Mouse (Mus musculus) testis, adult 2 months (tissue): ENCODE data around the gene Qrich1. TPM values are rescaled to one million over a fixed set of nuclear protein-coding genes. Genes with fewer than 3 reads are reported as not detected.

Source experiments
- H3K27ac ChIP-seq: fragments of 200-500 bp; 2 replicates; pipeline ENCODE4 v1.5.1; 2012; ENCODE audit warnings: low read depth, low read length; ENCODE audit not compliant: control insufficient read depth, insufficient read depth
- H3K27me3 ChIP-seq: fragments of 200-500 bp; 2 replicates; pipeline ENCODE4 v1.6.1; 2012; ENCODE audit warnings: mild to moderate bottlenecking, low read length, moderate library complexity; ENCODE audit not compliant: control insufficient read depth, insufficient read depth
- H3K36me3 ChIP-seq: fragments of 200-500 bp; 2 replicates; pipeline ENCODE4 v1.6.1; 2012; ENCODE audit warnings: mild to moderate bottlenecking, low read length; ENCODE audit not compliant: control insufficient read depth, insufficient read depth
- H3K4me1 ChIP-seq: fragments of 200-500 bp; 2 replicates; pipeline ENCODE4 v1.6.1; 2012; ENCODE audit warnings: low read length; ENCODE audit not compliant: control insufficient read depth, insufficient read depth
- H3K4me3 ChIP-seq: fragments of 200-500 bp; 2 replicates; pipeline ENCODE4 v1.5.1; 2012; ENCODE audit warnings: low read depth, mild to moderate bottlenecking, low read length, moderate library complexity, mixed read lengths; ENCODE audit not compliant: control insufficient read depth
- CTCF ChIP-seq: fragments of 200-500 bp; IDR thresholded peaks from 2 replicates; pipeline ENCODE4 v1.5.1; 2012; ENCODE audit warnings: low read depth, mild to moderate bottlenecking, inconsistent platforms, low read length, moderate library complexity; ENCODE audit not compliant: control insufficient read depth, insufficient read depth, insufficient replicate concordance
- POLR2A ChIP-seq: fragments of 200-500 bp; IDR thresholded peaks from 2 replicates; pipeline ENCODE4 v1.6.1; 2012; ENCODE audit warnings: low read depth, mild to moderate bottlenecking, inconsistent platforms, low read length, moderate library complexity; ENCODE audit not compliant: control insufficient read depth
- polyA plus RNA-seq: library from polyadenylated mRNA; depleted of rRNA; stranded (reverse); fragments of >200 nt; gene quantifications from 2 replicates; pipeline ENCODE4 v1.2.3, GENCODE M21; 2012

Qrich1 gene
- polyA plus RNA-seq, 1 experiment, result 196 TPM

DNA sequence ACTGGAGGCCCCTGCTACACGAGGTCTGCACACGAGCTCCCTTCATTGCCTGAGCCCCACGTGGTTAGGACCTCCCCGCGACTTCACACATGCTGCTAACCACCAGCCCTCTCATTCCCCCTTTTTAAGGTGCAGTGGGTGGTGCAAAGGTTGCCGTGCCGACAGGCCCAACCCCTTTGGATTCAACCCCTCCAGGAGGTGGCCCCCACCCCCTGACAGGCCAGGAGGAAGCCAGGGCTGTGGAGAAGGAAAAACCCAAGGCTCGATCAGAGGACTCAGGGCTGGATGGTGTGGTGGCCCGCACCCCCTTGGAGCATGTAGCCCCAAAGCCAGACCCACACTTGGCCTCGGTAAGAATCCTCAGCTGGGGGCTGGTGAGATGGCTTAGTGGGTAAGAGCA is 21.7 kb upstream of the Qrich1 start:
- H3K4me1 ChIP-seq, result peaks cover 13% of the 10 kb centered on the region
- no peak overlapping the region for H3K27ac ChIP-seq
- TF ChIP-seq POLR2A (no peak), CTCF (no peak)
- no peak overlapping the region for H3K4me3 ChIP-seq
- H3K36me3 ChIP-seq, result peaks cover 10% of the 10 kb centered on the region
- no peaks in the 10 kb centered on the region for H3K27me3 ChIP-seq

DNA sequence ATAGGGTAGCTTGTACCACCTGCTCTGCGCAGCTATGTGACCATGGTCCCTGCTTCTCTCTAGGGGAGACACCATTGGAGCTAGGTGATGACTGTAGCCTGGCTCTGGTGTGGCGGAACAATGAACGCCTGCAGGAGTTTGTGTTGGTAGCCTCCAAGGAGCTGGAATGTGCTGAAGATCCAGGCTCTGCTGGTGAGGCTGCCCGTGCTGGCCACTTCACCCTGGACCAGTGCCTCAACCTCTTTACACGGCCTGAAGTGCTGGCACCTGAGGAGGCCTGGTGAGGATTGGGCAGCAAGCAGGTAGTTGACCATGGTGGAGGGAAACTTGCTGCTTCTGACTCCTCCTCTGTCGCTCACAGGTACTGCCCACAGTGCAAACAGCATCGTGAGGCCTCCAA is 17.4 kb upstream of the Qrich1 start:
- H3K4me1 ChIP-seq, result no peaks in the 10 kb centered on the region
- H3K4me3 ChIP-seq, result no peak overlapping the region
- no peak for TF ChIP-seq CTCF
- TF ChIP-seq POLR2A, result no peak
- H3K27ac ChIP-seq, result no peak overlapping the region
- no peaks in the 10 kb centered on the region for H3K27me3 ChIP-seq
- peaks cover 6% of the 10 kb centered on the region for H3K36me3 ChIP-seq

GRCm38 (mm10) chr9:108499943-108500342 is 16.7 kb upstream of the Qrich1 start:
- TF ChIP-seq POLR2A (no peak), CTCF (no peak)
- Histone ChIP-seq H3K27me3 (no peaks in the 10 kb centered on the region), H3K4me3 (no peak overlapping the region), H3K36me3 (peaks cover 6% of the 10 kb centered on the region), H3K27ac (no peak overlapping the region), H3K4me1 (no peaks in the 10 kb centered on the region)

DNA sequence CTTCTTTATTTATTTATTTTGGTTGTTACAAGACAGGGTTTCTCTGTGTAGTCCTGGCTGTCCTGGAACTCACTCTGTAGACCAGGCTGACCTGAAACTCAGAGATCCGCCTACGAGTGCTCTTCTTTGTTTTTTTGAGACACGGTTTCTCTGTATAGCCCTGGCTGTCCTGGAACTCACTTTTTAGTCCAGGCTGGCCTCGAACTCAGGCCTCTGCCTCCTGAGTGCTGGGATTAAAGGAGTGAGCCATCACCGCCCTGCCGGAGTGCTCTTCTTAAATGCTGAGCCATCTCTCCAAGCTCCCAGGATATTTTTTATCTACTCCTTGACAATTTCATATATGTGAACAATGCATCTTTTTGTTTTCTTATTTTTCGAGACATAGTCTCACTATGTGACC is 9.7 kb upstream of the Qrich1 start:
- Histone ChIP-seq H3K27me3 (no peaks in the 10 kb centered on the region), H3K36me3 (no peaks in the 10 kb centered on the region; the same call in 1 of the 2 replicates), H3K27ac (peak overlapping the region; percentile 92; the same call in 1 of the 2 replicates), H3K4me1 (peaks cover 6% of the 10 kb centered on the region), H3K4me3 (peak overlapping the region; percentile 92)
- TF ChIP-seq CTCF, result no peak

DNA sequence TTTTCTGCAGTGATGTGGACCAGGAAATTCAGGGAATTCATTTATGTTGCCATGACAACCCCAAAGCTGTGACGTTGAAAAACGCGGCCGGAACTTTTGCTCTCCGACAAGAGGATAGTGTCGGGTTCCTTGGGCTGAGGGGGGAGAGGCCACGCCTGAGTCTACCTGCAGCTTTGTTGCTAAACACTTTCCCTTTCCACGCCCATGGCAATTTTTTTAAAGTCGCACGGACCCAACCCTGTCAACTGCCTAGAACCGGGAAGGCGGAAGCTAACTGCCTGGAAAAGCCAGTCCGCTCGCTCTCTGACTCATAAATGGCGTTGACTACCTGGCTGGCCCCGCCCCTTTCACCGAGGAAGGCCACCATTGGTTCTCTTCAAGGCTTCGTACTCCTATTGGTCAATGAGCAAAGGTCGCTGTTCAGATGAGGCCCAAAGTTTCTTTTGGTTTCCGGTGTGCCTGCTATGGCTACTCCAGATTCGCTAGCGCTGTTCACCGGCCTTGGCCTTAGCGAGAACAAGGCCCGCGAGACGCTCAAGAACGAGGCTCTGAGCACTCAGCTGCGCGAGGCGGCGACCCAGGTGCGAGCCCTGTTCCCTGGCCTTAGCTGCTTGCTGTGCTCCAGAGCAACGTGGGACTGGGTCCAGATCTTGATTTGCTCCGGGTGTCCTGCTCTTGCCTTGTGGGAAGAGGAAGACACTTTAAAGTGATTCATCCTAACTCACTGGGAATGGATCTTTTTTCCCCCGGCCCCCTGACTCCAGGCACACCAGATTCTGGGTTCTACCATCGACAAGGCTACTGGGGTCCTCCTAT is 8.8 kb upstream of the Qrich1 start, which contains the start of gene Qars:
Gene Qars (plus strand): TSS at position 88 of the 816 bp plus-strand sequence.
- Histone ChIP-seq H3K27me3 (no peaks in the 10 kb centered on the region), H3K4me3 (peak within 1 kb of the TSS; percentile 92), H3K27ac (peak within 1 kb of the TSS; percentile 92), H3K36me3 (no peaks in the 10 kb centered on the region; the same call in 1 of the 2 replicates), H3K4me1 (peaks cover 6% of the 10 kb centered on the region)
- TF ChIP-seq CTCF, result no peak
- peak; percentile 71; the same call in 1 of the 2 replicates for TF ChIP-seq POLR2A

DNA sequence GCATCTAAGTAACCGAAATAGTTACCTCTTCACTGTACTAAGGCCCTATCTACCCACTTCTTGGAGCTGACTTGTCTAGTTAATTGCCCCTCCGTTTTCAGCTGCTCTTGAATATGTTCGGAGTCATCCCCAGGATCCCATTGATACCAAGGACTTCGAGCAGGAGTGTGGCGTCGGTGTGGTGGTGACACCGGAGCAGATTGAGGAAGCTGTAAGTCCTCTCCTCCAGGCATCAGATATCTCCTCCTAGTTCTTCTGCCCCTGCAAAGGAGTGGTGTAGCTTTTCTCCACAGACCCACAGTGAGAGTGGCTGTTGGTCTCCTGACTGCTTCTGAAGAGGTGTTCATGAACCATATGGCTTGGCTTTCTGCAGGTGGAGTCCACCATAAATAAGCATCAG is 7.8 kb upstream of the Qrich1 start:
- Histone ChIP-seq H3K36me3 (peaks cover 1% of the 10 kb centered on the region; the same call in 1 of the 2 replicates), H3K27me3 (no peaks in the 10 kb centered on the region), H3K4me1 (peaks cover 6% of the 10 kb centered on the region), H3K4me3 (peak overlapping the region; percentile 92), H3K27ac (peak overlapping the region; percentile 92; the same call in 1 of the 2 replicates)
- peak; percentile 12; the same call in 1 of the 2 replicates for TF ChIP-seq POLR2A
- no peak for TF ChIP-seq CTCF

DNA sequence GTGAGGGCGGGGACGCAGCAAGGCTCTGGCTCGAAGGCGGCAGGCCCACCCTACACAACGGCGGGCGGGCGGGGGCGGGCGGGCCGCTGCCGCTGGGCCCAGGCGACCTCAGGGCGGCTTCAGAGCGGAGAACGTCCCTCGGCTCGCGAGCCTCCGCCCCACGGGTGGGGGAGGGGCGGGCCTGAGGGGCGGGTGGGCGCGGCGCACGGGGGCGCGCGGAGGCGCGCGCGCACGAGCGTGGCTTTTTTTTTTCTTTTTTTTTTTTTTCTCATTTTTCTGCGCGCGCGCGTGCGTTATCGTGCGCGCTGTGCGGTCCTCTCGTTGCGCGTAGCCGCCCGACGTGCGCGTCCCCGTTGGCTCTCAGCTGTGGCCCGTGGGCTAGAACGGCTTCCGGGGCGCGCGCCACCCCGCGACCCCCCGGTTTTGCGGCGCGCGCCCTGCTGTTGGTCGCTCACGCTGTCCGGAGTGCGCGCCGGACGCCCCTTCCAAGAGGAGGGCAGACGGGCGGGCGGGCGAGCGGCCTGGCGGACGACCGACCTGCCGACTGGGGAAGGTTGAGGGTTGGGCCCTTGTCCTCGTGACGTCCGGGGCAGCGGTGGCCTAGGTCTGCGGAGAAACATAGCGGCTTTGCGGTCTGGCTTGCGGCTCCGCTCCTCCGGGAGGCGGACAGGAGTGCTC is 786 bp downstream of the Qrich1 start:
- TF ChIP-seq POLR2A (peak; percentile 41), CTCF (no peak)
- Histone ChIP-seq H3K27ac (peak overlapping the region; percentile 99), H3K27me3 (no peaks in the 10 kb centered on the region), H3K36me3 (peaks cover 6% of the 10 kb centered on the region), H3K4me1 (peaks cover 6% of the 10 kb centered on the region), H3K4me3 (peak overlapping the region; percentile 97)
